In the genomic region with DNA sequence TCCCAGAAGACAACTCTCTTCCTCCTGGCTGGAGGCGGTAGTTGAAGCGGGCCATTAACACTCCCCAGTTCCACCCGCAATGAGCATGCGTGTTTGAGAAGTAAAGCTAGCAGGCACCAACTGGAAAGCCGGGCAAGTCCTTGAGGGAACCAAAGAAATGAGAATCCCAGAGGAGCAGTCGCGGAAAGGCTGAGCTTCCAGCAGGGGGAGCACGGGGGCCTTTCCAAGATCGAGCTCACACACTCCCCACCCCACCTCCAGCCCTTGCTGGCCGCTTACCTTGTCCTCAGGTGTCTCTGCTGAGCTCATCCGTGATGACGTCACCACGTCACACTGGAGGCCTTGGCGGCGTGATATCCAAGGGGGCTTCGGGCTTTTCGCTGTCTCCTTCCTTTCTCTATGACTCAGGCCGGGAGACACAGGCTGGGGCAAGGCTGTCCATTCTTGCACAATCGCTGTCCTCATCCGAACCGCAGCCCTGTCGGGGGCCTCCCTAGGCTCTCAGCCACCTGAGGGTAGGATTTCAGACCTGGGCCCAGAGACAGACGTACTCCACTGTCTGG, we compare ENCODE assay signal across 7 mouse cellular contexts. TPM values are rescaled to one million over a fixed set of nuclear protein-coding genes. Genes with fewer than 3 reads are reported as not detected.
DNase-seq lines count a peak whose midpoint lies in the region; TF ChIP-seq lines count a peak whose summit lies in the region.

Ptges (minus strand) TSS at position 381 of the 563 bp plus-strand sequence.

- H3K27ac ChIP-seq in small intestine, adult 2 months (ENCODE audit: insufficient read depth, low read depth, low read length): peak within 1 kb of the TSS; percentile 69

- intact Hi-C loops in left cerebral cortex, postnatal 36 days (cut with DNase I): loop anchor here (5.0 to 10.0 kb wide), 3 partner anchors 102 to 492 kb away; no protein-coding TSS in a partner anchor

- H3K36me3 ChIP-seq in small intestine, adult 2 months (ENCODE audit: control insufficient read depth, insufficient read depth, low read length): no peaks in the 10 kb centered on the region

- no peak for TF ChIP-seq POLR2A in small intestine, adult 2 months (IDR thresholded peaks at IDR 0.05; ENCODE audit: low read depth, low read length)

- H3K4me1 ChIP-seq in small intestine, adult 2 months (ENCODE audit: control insufficient read depth, insufficient read depth, insufficient read length, low read length): peaks cover 16% of the 10 kb centered on the region

- H3K4me3 ChIP-seq in small intestine, adult 2 months (ENCODE audit: low read depth, low read length): peak within 1 kb of the TSS; percentile 59

- DNase-seq in adrenal gland, postnatal 10 days: peak; percentile 82
- DNase-seq in embryo, embryonic 10 days (ENCODE audit: low spot score): peak; percentile 66
- peak; percentile 68 for DNase-seq in gastrocnemius, postnatal 10 days
- DNase-seq in induced T-regulatory cell, adult 2 months (ENCODE audit: low read depth): peak; percentile 60
- DNase-seq in left cerebral cortex, postnatal 36 days (ENCODE audit: low spot score in 2 of 2): peak; percentile 73 to 76
- DNase-seq in mesoderm, embryonic 11.5 days (ENCODE audit: low read depth, low spot score): peak; percentile 73

- peak; percentile 75 for TF ChIP-seq CTCF in small intestine, adult 2 months (IDR thresholded peaks at IDR 0.05; ENCODE audit: extremely low read depth, insufficient read length, insufficient replicate concordance, low read depth, low read length)

- WGBS in small intestine, adult 2 months: 2% methylated on average over 23 of the region's 23 CpGs

- H3K27me3 ChIP-seq in small intestine, adult 2 months (ENCODE audit: control insufficient read depth, insufficient read depth, low read length): no peaks in the 10 kb centered on the region

RNA-seq across cellular contexts. Expression of gene Ptges, which starts in this region (rescaled TPM):
- 10 to 100 TPM in 1 of 2 experiments, 1 to 10 TPM in 1; 9.1 to 12.0 TPM for total RNA-seq in adrenal gland, postnatal 10 days (2021)
- 1 to 10 TPM; 7.4 to 9.0 TPM for total RNA-seq in gastrocnemius, postnatal 10 days (2021)
- total RNA-seq in left cerebral cortex, postnatal 36 days (2021): 1 to 10 TPM; 4.9 to 5.0 TPM
- polyA plus RNA-seq in small intestine, adult 2 months (2012; rRNA removed): 5.9 and 10.9 TPM in 2 replicates

Comparison
In these comparisons a context has a peak if more than half of its experiments do, and no peak if none do; other contexts are left out.
1. Peak in every context shown above with its lines: DNase-seq, H3K4me3 ChIP-seq and H3K27ac ChIP-seq.